Mouse (Mus musculus) testis, adult 2 months (tissue): ENCODE results near the gene Slc39a11. TPM values are rescaled to one million over a fixed set of nuclear protein-coding genes. Genes with fewer than 3 reads are reported as not detected.
"Not testable (repeated sequence)": the region's sequence is repeated elsewhere in the genome, so short reads cannot be mapped to it uniquely, and the experiment has no call there.

Source experiments
- H3K27ac ChIP-seq: fragments of 200-500 bp; 2 replicates; pipeline ENCODE4 v1.5.1; 2012; ENCODE audit warnings: low read depth, low read length; ENCODE audit not compliant: control insufficient read depth, insufficient read depth
- H3K27me3 ChIP-seq: fragments of 200-500 bp; 2 replicates; pipeline ENCODE4 v1.6.1; 2012; ENCODE audit warnings: mild to moderate bottlenecking, low read length, moderate library complexity; ENCODE audit not compliant: control insufficient read depth, insufficient read depth
- H3K36me3 ChIP-seq: fragments of 200-500 bp; 2 replicates; pipeline ENCODE4 v1.6.1; 2012; ENCODE audit warnings: mild to moderate bottlenecking, low read length; ENCODE audit not compliant: control insufficient read depth, insufficient read depth
- H3K4me1 ChIP-seq: fragments of 200-500 bp; 2 replicates; pipeline ENCODE4 v1.6.1; 2012; ENCODE audit warnings: low read length; ENCODE audit not compliant: control insufficient read depth, insufficient read depth
- H3K4me3 ChIP-seq: fragments of 200-500 bp; 2 replicates; pipeline ENCODE4 v1.5.1; 2012; ENCODE audit warnings: low read depth, mild to moderate bottlenecking, low read length, moderate library complexity, mixed read lengths; ENCODE audit not compliant: control insufficient read depth
- CTCF ChIP-seq: fragments of 200-500 bp; IDR thresholded peaks from 2 replicates; pipeline ENCODE4 v1.5.1; 2012; ENCODE audit warnings: low read depth, mild to moderate bottlenecking, inconsistent platforms, low read length, moderate library complexity; ENCODE audit not compliant: control insufficient read depth, insufficient read depth, insufficient replicate concordance
- POLR2A ChIP-seq: fragments of 200-500 bp; IDR thresholded peaks from 2 replicates; pipeline ENCODE4 v1.6.1; 2012; ENCODE audit warnings: low read depth, mild to moderate bottlenecking, inconsistent platforms, low read length, moderate library complexity; ENCODE audit not compliant: control insufficient read depth
- polyA plus RNA-seq: library from polyadenylated mRNA; depleted of rRNA; stranded (reverse); fragments of >200 nt; gene quantifications from 2 replicates; pipeline ENCODE4 v1.2.3, GENCODE M21; 2012

The Slc39a11 gene
- polyA plus RNA-seq, 1 experiment, result 8.9 TPM

- no peaks in the 10 kb centered on the region for H3K4me1 ChIP-seq
- no peak for TF ChIP-seq CTCF
- TF ChIP-seq POLR2A, result no peak
- no peaks in the 10 kb centered on the region for H3K36me3 ChIP-seq
- H3K27me3 ChIP-seq, result no peaks in the 10 kb centered on the region
- no peak overlapping the region for H3K4me3 ChIP-seq
- no peak overlapping the region for H3K27ac ChIP-seq
Observed at GRCm38 (mm10) chr11:113595144-113595543, 54.7 kb downstream of the Slc39a11 start.

GRCm38 (mm10) chr11:113588936-113589335 is 60.9 kb downstream of the Slc39a11 start:
- TF ChIP-seq CTCF, result no peak
- no peak for TF ChIP-seq POLR2A
- no peak overlapping the region for H3K27ac ChIP-seq
- H3K36me3 ChIP-seq, result no peaks in the 10 kb centered on the region
- H3K4me3 ChIP-seq, result no peak overlapping the region
- no peaks in the 10 kb centered on the region for H3K4me1 ChIP-seq
- H3K27me3 ChIP-seq, result no peaks in the 10 kb centered on the region

GRCm38 (mm10) chr11:113586423-113586822 is 63.5 kb downstream of the Slc39a11 start:
- H3K27ac ChIP-seq, result no peak overlapping the region

GRCm38 (mm10) chr11:113583879-113584661 is 65.8 kb downstream of the Slc39a11 start:
- TF ChIP-seq CTCF (no peak), POLR2A (no peak)
- Histone ChIP-seq H3K36me3 (no peaks in the 10 kb centered on the region), H3K27ac (no peak overlapping the region), H3K4me1 (no peaks in the 10 kb centered on the region), H3K4me3 (no peak overlapping the region), H3K27me3 (no peaks in the 10 kb centered on the region)

More at GRCm38 (mm10) chr11:113586423-113586822, 63.5 kb downstream of the Slc39a11 start:
- no peaks in the 10 kb centered on the region for H3K27me3 ChIP-seq
- TF ChIP-seq POLR2A, result no peak
- TF ChIP-seq CTCF, result no peak
- H3K4me1 ChIP-seq, result no peaks in the 10 kb centered on the region
- no peaks in the 10 kb centered on the region for H3K36me3 ChIP-seq
- H3K4me3 ChIP-seq, result no peak overlapping the region

GRCm38 (mm10) chr11:113577221-113577620 is 72.7 kb downstream of the Slc39a11 start:
- H3K4me1 ChIP-seq, result no peaks in the 10 kb centered on the region
- TF ChIP-seq POLR2A, result no peak
- TF ChIP-seq CTCF, result no peak
- H3K4me3 ChIP-seq, result no peak overlapping the region
- no peak overlapping the region for H3K27ac ChIP-seq
- H3K36me3 ChIP-seq, result no peaks in the 10 kb centered on the region
- H3K27me3 ChIP-seq, result no peaks in the 10 kb centered on the region

GRCm38 (mm10) chr11:113572641-113573040 is 77.2 kb downstream of the Slc39a11 start:
- Histone ChIP-seq H3K36me3 (no peaks in the 10 kb centered on the region), H3K27ac (no peak overlapping the region), H3K4me3 (no peak overlapping the region), H3K27me3 (no peaks in the 10 kb centered on the region), H3K4me1 (no peaks in the 10 kb centered on the region; the same call in 1 of the 2 replicates)
- TF ChIP-seq CTCF, result no peak
- no peak for TF ChIP-seq POLR2A

- peaks cover 4% of the 10 kb centered on the region for H3K4me1 ChIP-seq
- H3K27me3 ChIP-seq, result no peaks in the 10 kb centered on the region
- H3K27ac ChIP-seq, result no peak overlapping the region
- TF ChIP-seq POLR2A (no peak), CTCF (no peak)
- no peaks in the 10 kb centered on the region for H3K36me3 ChIP-seq
- no peak overlapping the region for H3K4me3 ChIP-seq
Observed at GRCm38 (mm10) chr11:113571616-113572015, 78.3 kb downstream of the Slc39a11 start.

- Histone ChIP-seq H3K27me3 (no peaks in the 10 kb centered on the region), H3K36me3 (no peaks in the 10 kb centered on the region), H3K27ac (no peak overlapping the region), H3K4me1 (peaks cover 10% of the 10 kb centered on the region), H3K4me3 (no peak overlapping the region)
- TF ChIP-seq POLR2A (no peak), CTCF (no peak)
Observed at GRCm38 (mm10) chr11:113568999-113569398, 80.9 kb downstream of the Slc39a11 start.

- not testable (repeated sequence) for H3K36me3 ChIP-seq, H3K4me3 ChIP-seq, H3K27me3 ChIP-seq, H3K27ac ChIP-seq
- peaks cover 10% of the 10 kb centered on the region for H3K4me1 ChIP-seq
Observed at GRCm38 (mm10) chr11:113567926-113568325, 82.0 kb downstream of the Slc39a11 start.
